Mouse (Mus musculus) T-cell, adult 2 months (primary cell): Measurements from ENCODE around the gene Gvin1.
"Not testable (repeated sequence)": the region's sequence is repeated elsewhere in the genome, so short reads cannot be mapped to it uniquely, and the experiment has no call there.

ENCODE experiments used
- DNase-seq: peaks from one replicate; pipeline ENCODE4 v3.0.0; 2022; ENCODE audit warnings: low spot score

Gene Gvin1

GRCm38 (mm10) chr7:106215177-106215576 lies at the start of gene Gvin1:
Gene Gvin1, minus strand, starts transcription at chr7:106215326.
- DNase-seq = peak; percentile 24

GRCm38 (mm10) chr7:106251844-106252517 lies 36.9 kb upstream of the Gvin1 start:
- no peak for DNase-seq

- no peak for DNase-seq
These were observed 33.8 kb upstream of the Gvin1 start for GRCm38 (mm10) chr7:106248922-106249321.

GRCm38 (mm10) chr7:106248245-106248644 lies 33.1 kb upstream of the Gvin1 start:
- no peak for DNase-seq

GRCm38 (mm10) chr7:106245601-106246000 lies 30.5 kb upstream of the Gvin1 start:
- no peak for DNase-seq

- not testable (repeated sequence) for DNase-seq
These were observed 25.6 kb upstream of the Gvin1 start for GRCm38 (mm10) chr7:106240484-106241275.

- no peak for DNase-seq
These were observed 22.0 kb upstream of the Gvin1 start for GRCm38 (mm10) chr7:106237192-106237465.

GRCm38 (mm10) chr7:106236327-106237191 lies 21.4 kb upstream of the Gvin1 start:
- DNase-seq = peak; percentile 41

- DNase-seq = no peak
These were observed 20.5 kb upstream of the Gvin1 start for GRCm38 (mm10) chr7:106235596-106235995.

- DNase-seq = not testable (repeated sequence)
These were observed 784 bp upstream of the Gvin1 start for GRCm38 (mm10) chr7:106215910-106216309.

- DNase-seq = not testable (repeated sequence)
These were observed 1.4 kb downstream of the Gvin1 start for GRCm38 (mm10) chr7:106213770-106214169.

- not testable (repeated sequence) for DNase-seq
These were observed 8.5 kb downstream of the Gvin1 start for GRCm38 (mm10) chr7:106206630-106207029.

GRCm38 (mm10) chr7:106177065-106177464 lies 38.1 kb downstream of the Gvin1 start:
- DNase-seq = not testable (repeated sequence)

GRCm38 (mm10) chr7:106145013-106145754 lies 69.9 kb downstream of the Gvin1 start:
- DNase-seq = not testable (repeated sequence)

- DNase-seq = not testable (repeated sequence)
These were observed 73.8 kb downstream of the Gvin1 start for GRCm38 (mm10) chr7:106141128-106141895.

GRCm38 (mm10) chr7:106117090-106117948 lies 97.8 kb downstream of the Gvin1 start:
- DNase-seq = not testable (repeated sequence)
